Mouse (Mus musculus) liver, embryonic 14.5 days (tissue): ENCODE data around the gene Dntt.

Source experiments
- CTCF ChIP-seq: IDR thresholded peaks from 2 replicates; pipeline ENCODE4 v1.5.1; 2016; ENCODE audit warnings: antibody characterized with exemption, low read depth, control low read depth
- EP300 ChIP-seq: IDR thresholded peaks from 2 replicates; pipeline ENCODE4 v1.6.1; 2016; ENCODE audit warnings: antibody characterized with exemption, low read depth

GRCm38 (mm10) chr19:40994911-40995310 is 34.2 kb upstream of the Dntt start:
- no peak for TF ChIP-seq CTCF
- TF ChIP-seq EP300, result no peak
